Mouse (Mus musculus): ENCODE results near the gene Tubg2. TPM values are rescaled to one million over a fixed set of nuclear protein-coding genes. Genes with fewer than 3 reads are reported as not detected.
A peak's percentile ranks its signal among the peaks of the same experiment; 100 is the strongest.

Gene Tubg2
- total and polyA plus RNA-seq, 3 experiments: 2.1 to 10.5 (median 4.7) TPM

DNA sequence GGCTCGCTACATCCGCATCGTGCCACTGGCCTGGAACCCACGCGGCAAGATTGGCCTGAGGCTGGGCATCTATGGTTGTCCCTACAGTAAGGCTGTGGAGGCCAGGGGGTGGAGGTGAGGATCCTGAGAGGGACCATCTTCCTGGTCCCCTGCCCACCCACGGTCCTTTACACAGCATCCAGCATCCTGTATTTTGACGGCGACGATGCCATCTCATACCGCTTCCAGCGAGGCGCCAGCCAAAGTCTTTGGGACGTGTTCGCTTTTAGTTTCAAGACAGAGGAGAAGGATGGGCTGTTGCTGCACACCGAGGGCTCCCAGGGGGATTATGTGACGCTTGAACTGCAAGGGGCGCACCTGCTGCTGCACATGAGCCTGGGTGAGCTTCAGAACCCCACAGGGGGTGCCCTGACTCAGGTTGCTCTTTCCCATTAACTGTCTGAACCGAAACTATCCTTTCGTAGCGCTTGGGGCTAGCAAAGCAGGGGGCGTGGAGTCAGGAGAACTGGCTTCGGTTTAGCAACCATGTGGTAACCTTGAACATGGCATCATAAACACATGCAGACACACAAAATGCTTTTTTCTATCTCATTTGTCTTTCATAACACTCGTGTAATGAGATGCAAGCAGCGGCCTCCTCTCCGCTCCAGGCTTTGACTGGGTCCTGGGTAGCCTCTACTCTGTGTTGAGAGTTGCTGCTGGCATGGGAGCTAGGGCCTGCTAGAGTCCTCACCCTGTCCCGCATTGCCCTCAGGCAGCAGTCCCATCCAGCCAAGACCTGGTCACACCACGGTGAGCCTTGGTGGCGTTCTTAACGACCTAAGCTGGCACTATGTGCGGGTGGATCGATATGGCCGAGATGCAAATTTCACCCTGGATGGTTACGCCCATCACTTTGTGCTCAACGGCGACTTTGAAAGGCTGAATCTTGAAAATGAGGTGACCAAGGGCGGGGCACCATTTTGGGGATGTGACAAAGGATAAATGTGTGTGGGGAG lies 22.7 kb downstream of the Tubg2 start (continued):
- TF ChIP-seq ELF1 (IDR thresholded peaks at IDR 0.05; ENCODE audit: low read depth, low read length) (no peak), GABPA (IDR thresholded peaks at IDR 0.05; ENCODE audit: insufficient replicate concordance, low read depth, low read length) (no peak), USF1 (IDR thresholded peaks at IDR 0.05; ENCODE audit: low read depth, low read length) (no peak), TCF12 (IDR thresholded peaks at IDR 0.05; ENCODE audit: low read depth, low read length) (peak; percentile 59; the same call in 1 of the 2 replicates), NELFE (IDR thresholded peaks at IDR 0.05; ENCODE audit: low read depth, low read length) (0 out of 2 replicates have a peak, but pooled peaks have one; percentile 9), MYC (IDR thresholded peaks at IDR 0.05; ENCODE audit: low read depth, low read length) (peak; percentile 89), POLR2A (IDR thresholded peaks at IDR 0.05; ENCODE audit: low read depth, low read length) (peak; percentile 43; the same call in 1 of the 2 replicates), SIN3A (IDR thresholded peaks at IDR 0.05; ENCODE audit: low read length) (peak; percentile 88), ZC3H11A (IDR thresholded peaks at IDR 0.05; ENCODE audit: low read depth, low read length) (no peak), JUN (IDR thresholded peaks at IDR 0.05; ENCODE audit: insufficient read depth, low read depth, low read length) (no peak), MAX (IDR thresholded peaks at IDR 0.05; ENCODE audit: low read length) (peak; percentile 92), MEF2A (IDR thresholded peaks at IDR 0.05; ENCODE audit: borderline replicate concordance, low read depth, low read length) (peak; percentile 43; the same call in 1 of the 2 replicates), TBP (conservative IDR thresholded peaks at IDR 0.05; ENCODE audit: low read depth, low read length) (0 out of 2 replicates have a peak, but pooled peaks have one; percentile 34), BHLHE40 (IDR thresholded peaks at IDR 0.05; ENCODE audit: low read depth, low read length) (peak; percentile 95), MXI1 (IDR thresholded peaks at IDR 0.05; ENCODE audit: low read depth, low read length) (peak; percentile 93), SMC3 (IDR thresholded peaks at IDR 0.05; ENCODE audit: low read depth, low read length) (peak; percentile 26; the same call in 1 of the 2 replicates), USF2 (conservative IDR thresholded peaks at IDR 0.05; ENCODE audit: low read depth, low read length) (no peak), ZKSCAN1 (IDR thresholded peaks at IDR 0.05; ENCODE audit: borderline replicate concordance, low read depth, low read length) (no peak), CTCF (conservative IDR thresholded peaks at IDR 0.05 in 1 of 2, IDR thresholded peaks at IDR 0.05 in 1 of 2; ENCODE audit: low read depth in 2 of 2, low read length in 2 of 2) (no peak), EP300 (IDR thresholded peaks at IDR 0.05; ENCODE audit: low read length) (peak; percentile 48)

DNA sequence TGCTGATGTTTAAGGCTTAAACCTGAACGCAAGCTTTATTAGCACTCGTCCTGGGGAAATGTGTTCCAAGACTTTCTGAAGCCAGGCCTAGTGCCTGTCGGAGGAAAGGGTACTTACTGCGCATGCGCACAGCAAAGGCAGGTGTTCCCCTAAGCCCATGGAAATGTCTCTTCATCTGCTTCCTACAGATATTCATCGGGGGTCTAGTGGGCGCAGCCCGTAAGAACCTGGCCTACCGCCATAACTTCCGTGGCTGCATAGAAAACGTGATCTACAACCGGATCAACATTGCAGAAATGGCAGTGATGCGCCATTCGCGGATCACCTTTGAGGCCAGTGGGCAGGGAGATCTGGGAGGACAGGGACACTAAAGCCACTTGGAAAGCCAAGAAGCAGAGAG lies 23.6 kb downstream of the Tubg2 start:
- dilution Hi-C loops (cut with MboI; ENCODE audit: extremely low pct_ligation_motif_present, extremely low pct_unique_long_range_greater_than_20kb, low sequenced_read_pairs): no loop called here
- peaks cover 39 to 65% of the 10 kb centered on the region in 2 experiments for H3K36me3 ChIP-seq (replicated peaks in 1 of 2; ENCODE audit: control insufficient read depth in 1 of 2, insufficient read depth in 1 of 2, low read length in 1 of 2)
- peak overlapping the region; percentile 91; the same call in 1 of the 2 replicates for H3K4me2 ChIP-seq (ENCODE audit: insufficient read depth, low read depth, poor library complexity, severe bottlenecking)
- no peak overlapping the region for H3K4me3 ChIP-seq (replicated peaks in 1 of 3; ENCODE audit: low read depth in 2 of 3, low read length in 2 of 3, poor library complexity in 1 of 3)
- peaks cover 7 to 47% of the 10 kb centered on the region in 2 experiments for H3K4me1 ChIP-seq (ENCODE audit: control insufficient read depth in 1 of 2, insufficient read depth in 2 of 2)
- no peak overlapping the region for H3K9ac ChIP-seq (ENCODE audit: insufficient read depth, low read depth)
- peaks cover 12% of the 10 kb centered on the region for H3K79me2 ChIP-seq (replicated peaks; ENCODE audit: control insufficient read depth, extremely low read depth, insufficient read depth, poor library complexity, severe bottlenecking)
- no peak overlapping the region; the same call in 1 of the 2 replicates for H3K27ac ChIP-seq (ENCODE audit: insufficient read depth, low read depth)
- in situ Hi-C loops (cut with MboI; ENCODE audit: low pct_ligation_motif_present, low pct_unique_long_range_greater_than_20kb, low sequenced_read_pairs): no loop called here
- no peaks in the 10 kb centered on the region for H3K9me3 ChIP-seq (replicated peaks; ENCODE audit: low read length)
- DNase-seq (ENCODE audit: extremely low read depth): no peak
- no peaks in the 10 kb centered on the region for H3K27me3 ChIP-seq (replicated peaks)
- TF ChIP-seq MAX (IDR thresholded peaks at IDR 0.05; ENCODE audit: low read length) (no peak), CTCF (conservative IDR thresholded peaks at IDR 0.05 in 1 of 2, IDR thresholded peaks at IDR 0.05 in 1 of 2; ENCODE audit: low read depth in 2 of 2, low read length in 2 of 2) (no peak), PAX5 (IDR thresholded peaks at IDR 0.05; ENCODE audit: low read length) (no peak), USF2 (conservative IDR thresholded peaks at IDR 0.05; ENCODE audit: low read depth, low read length) (no peak), ZMIZ1 (IDR thresholded peaks at IDR 0.05; ENCODE audit: low read depth, low read length) (no peak), TCF12 (IDR thresholded peaks at IDR 0.05; ENCODE audit: low read depth, low read length) (no peak), EP300 (IDR thresholded peaks at IDR 0.05; ENCODE audit: low read length) (no peak), HCFC1 (IDR thresholded peaks at IDR 0.05; ENCODE audit: low read depth, low read length) (no peak), ZNF384 (IDR thresholded peaks at IDR 0.05; ENCODE audit: low read depth, low read length) (no peak), USF1 (IDR thresholded peaks at IDR 0.05; ENCODE audit: low read depth, low read length) (no peak)

Data from CH12.LX (cell line).